Comparison of ENCODE assay signal across 15 mouse cellular contexts in the genomic region with DNA sequence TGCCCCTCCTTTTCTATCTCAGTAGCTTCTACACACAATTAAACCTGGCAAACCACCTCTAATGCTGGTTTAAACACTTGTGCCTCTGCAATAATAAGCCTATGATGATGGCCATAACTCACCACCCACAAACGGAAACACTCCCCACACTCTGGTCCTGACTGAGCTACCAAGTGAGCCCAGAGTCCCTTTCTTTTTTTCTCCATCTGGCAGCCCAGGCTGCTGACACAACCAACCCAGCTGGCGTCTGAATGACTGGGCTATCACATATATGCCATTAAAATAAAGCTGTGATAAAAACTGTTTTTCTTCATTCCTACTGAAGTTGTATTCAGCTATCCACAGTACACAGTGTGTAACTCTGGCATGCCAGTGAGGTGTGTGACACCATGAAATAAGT.
"Had no signal": no experiment of that assay in that cellular context is flagged by ENCODE, and none has a peak within 500 bp of the region (broad histone marks: within the 10 kb centered on the region; RNA-seq: fewer than 3 reads in every experiment).

No protein-coding gene starts in this region.

- H3K27me3 ChIP-seq: kidney, embryonic 15.5 days; limb, embryonic 15.5 days; liver, embryonic 12.5 days; neural tube, embryonic 15.5 days had no signal

- H3K4me2 ChIP-seq: kidney, embryonic 15.5 days; limb, embryonic 15.5 days; liver, embryonic 12.5 days; lung, embryonic 14.5 days; neural tube, embryonic 15.5 days had no signal

- ATAC-seq: liver, embryonic 12.5 days had no signal

- H3K4me1 ChIP-seq: kidney, embryonic 15.5 days; limb, embryonic 15.5 days; liver, embryonic 12.5 days; midbrain, embryonic 10.5 days; neural tube, embryonic 15.5 days had no signal

- H3K9me3 ChIP-seq: kidney, embryonic 15.5 days; limb, embryonic 15.5 days; liver, embryonic 12.5 days; midbrain, embryonic 10.5 days; neural tube, embryonic 15.5 days had no signal

- H3K4me3 ChIP-seq: kidney, embryonic 15.5 days; limb, embryonic 15.5 days; liver, embryonic 12.5 days; midbrain, embryonic 10.5 days; myocyte; neural tube, embryonic 15.5 days had no signal

- H3K9ac ChIP-seq: kidney, embryonic 15.5 days; limb, embryonic 15.5 days; liver, embryonic 12.5 days; lung, embryonic 14.5 days; neural tube, embryonic 15.5 days had no signal

- DNase-seq: kidney, adult 2 months; kidney, postnatal 14 days; lung, embryonic 14.5 days; lung, postnatal 10 days; lung, postnatal 4 days; midbrain, embryonic 14.5 days; right cerebral cortex, adult 18-20 months; right cerebral cortex, postnatal 25 days; thymus, postnatal 4 days had no signal

- H3K27ac ChIP-seq: kidney, embryonic 15.5 days; limb, embryonic 15.5 days; liver, embryonic 12.5 days; midbrain, embryonic 10.5 days; neural tube, embryonic 15.5 days had no signal
